Mouse (Mus musculus) cerebellum, adult 2 months (tissue): ENCODE measurements around the gene Tpgs1. TPM values are rescaled to one million over a fixed set of nuclear protein-coding genes. Genes with fewer than 3 reads are reported as not detected.

Experiments
- DNase-seq, 2 experiments: peaks; one replicate each; pipeline ENCODE4 v3.0.0; 2021
- H3K27ac ChIP-seq: fragments of 200-500 bp; 2 replicates; pipeline ENCODE4 v1.5.1; 2012; ENCODE audit warnings: low read length, control low read depth, inconsistent platforms; ENCODE audit not compliant: insufficient read depth
- H3K27me3 ChIP-seq: fragments of 200-500 bp; 2 replicates; pipeline ENCODE4 v1.6.1; 2012; ENCODE audit warnings: inconsistent platforms, mild to moderate bottlenecking, low read length, moderate library complexity; ENCODE audit not compliant: control insufficient read depth, insufficient read depth
- H3K4me1 ChIP-seq: fragments of 200-500 bp; 2 replicates; pipeline ENCODE4 v1.6.1; 2011; ENCODE audit warnings: low read length; ENCODE audit not compliant: control insufficient read depth, insufficient read depth
- H3K4me3 ChIP-seq: fragments of 200-500 bp; replicated peaks from 2 replicates; pipeline ENCODE3; 2011; ENCODE audit warnings: mild to moderate bottlenecking, low read depth, low read length, control low read depth; ENCODE audit not compliant: insufficient read depth
- CTCF ChIP-seq: fragments of 200-500 bp; IDR thresholded peaks from 2 replicates; pipeline ENCODE4 v1.5.1; 2011; ENCODE audit warnings: low read depth, mild to moderate bottlenecking, control low read depth, low read length, moderate library complexity, borderline replicate concordance; ENCODE audit not compliant: insufficient read depth
- POLR2A ChIP-seq: fragments of 200-500 bp; IDR thresholded peaks from 2 replicates; pipeline ENCODE4 v1.6.1; 2011; ENCODE audit warnings: low read length, control low read depth, borderline replicate concordance; ENCODE audit not compliant: insufficient read depth
- WGBS: fragments of 180-500 bp; shearing (Covaris S2); methylation state at CpG from one replicate; pipeline ENCODE4 v1.1.7; 2018; 5-methylcytosine and 5-hydroxymethylcytosine counted together
- polyA plus RNA-seq: library from polyadenylated mRNA; depleted of rRNA; stranded (reverse); fragments of >200 nt; gene quantifications from 2 replicates; pipeline ENCODE4 v1.2.3, GENCODE M21; 2012

Tpgs1 gene
- polyA plus RNA-seq, 1 experiment, result 95.4 TPM

- WGBS, result under 1% methylated on average over 10 of the region's 10 CpGs
- TF ChIP-seq POLR2A (no peak), CTCF (peak; percentile 34; the same call in 1 of the 2 replicates)
- peak; percentile 53 to 57 for DNase-seq
- Histone ChIP-seq H3K27ac (no peak overlapping the region), H3K27me3 (no peaks in the 10 kb centered on the region), H3K4me1 (peaks cover 23% of the 10 kb centered on the region), H3K4me3 (peak overlapping the region; percentile 98)
Observed at GRCm38 (mm10) chr10:79682916-79683582, 13.9 kb downstream of the Tpgs1 start.

DNA sequence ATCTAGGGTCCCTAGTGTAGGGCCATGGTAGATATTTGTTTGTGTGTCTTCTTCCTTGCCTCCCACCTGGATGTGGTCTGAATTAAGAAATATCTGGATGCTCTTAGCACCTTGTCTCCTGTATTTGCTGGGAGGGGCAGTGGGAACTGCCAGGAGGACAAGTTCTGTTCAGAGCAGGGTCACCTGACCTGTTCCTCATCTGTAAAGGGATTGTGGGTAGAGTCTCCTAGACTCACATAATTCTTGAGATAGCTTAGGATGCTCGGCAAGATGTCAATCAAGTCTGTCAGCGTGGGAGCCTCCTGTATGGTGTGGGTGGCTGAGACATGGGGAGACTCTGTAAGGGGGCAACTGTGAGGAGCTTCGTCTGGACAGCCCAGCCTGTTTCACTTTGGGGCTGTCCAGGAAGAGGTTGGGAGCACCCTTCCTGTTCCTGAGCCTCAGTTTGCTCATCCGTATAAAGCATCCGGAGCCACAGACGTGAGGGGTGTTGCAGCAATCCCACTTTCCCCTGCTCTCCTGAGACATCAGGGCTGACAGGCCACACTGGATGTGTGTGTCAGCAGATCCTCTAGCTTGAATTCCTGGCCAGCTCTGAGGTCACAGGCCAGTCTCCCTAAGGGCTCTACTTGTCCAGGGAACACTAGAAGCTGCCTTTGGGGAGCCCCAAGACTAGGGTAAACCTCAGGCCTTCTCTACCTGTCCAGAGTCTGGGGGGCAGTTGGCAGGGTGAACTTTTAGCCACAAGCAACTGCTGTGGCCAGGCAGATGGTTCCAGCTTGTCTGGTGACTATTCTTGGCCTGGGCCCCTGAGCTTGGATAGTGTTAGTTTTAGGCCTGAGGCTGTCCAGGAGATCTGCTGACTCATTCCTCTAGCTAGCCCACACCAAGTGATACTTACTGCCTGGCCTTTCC, 14.8 kb downstream of the Tpgs1 start:
- DNase-seq, result no peak
- WGBS, result 59% methylated on average over 6 of the region's 6 CpGs
- Histone ChIP-seq H3K27ac (no peak overlapping the region), H3K4me3 (peak overlapping the region; percentile 98), H3K27me3 (no peaks in the 10 kb centered on the region), H3K4me1 (peaks cover 23% of the 10 kb centered on the region)
- TF ChIP-seq CTCF (no peak), POLR2A (no peak)

DNA sequence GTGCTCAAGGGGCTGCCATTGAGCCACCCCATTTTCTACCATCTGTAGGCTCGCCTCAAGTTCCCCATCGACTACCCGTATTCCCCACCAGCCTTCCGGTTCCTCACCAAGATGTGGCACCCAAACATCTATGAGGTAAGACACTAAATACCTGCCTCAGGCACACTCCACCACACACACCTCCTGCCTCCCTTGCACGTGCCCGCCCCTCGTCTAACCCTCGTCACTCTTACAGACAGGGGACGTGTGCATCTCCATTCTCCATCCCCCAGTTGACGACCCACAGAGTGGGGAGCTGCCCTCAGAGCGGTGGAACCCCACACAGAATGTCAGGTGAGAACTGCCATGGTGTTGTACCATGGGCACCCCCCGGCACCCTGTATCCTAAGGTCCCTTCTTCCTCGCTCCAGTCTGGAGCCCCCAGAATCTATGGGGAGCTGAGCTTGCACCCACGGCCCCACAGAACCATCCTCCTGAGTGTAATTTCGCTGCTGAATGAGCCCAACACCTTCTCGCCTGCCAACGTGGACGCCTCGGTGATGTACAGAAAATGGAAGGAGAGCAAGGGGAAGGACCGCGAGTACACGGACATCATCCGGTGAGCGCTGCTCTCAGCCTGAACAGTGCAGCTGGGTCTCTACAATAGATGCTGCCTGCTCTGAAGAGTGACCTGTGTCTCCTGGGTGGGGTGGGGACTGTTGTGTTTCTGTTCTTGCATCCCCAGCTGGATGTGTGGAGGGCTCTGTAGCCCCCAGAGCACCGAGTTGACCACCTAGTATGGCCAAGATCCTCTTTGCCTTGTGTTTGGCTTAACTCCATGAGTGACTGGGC, 15.8 kb downstream of the Tpgs1 start:
- H3K4me3 ChIP-seq, result no peak overlapping the region
- no peak for TF ChIP-seq POLR2A
- TF ChIP-seq CTCF, result no peak
- peaks cover 23% of the 10 kb centered on the region for H3K4me1 ChIP-seq
- H3K27me3 ChIP-seq, result no peaks in the 10 kb centered on the region
- DNase-seq, result no peak
- no peak overlapping the region for H3K27ac ChIP-seq
- 91% methylated on average over 25 of the region's 25 CpGs for WGBS

DNA sequence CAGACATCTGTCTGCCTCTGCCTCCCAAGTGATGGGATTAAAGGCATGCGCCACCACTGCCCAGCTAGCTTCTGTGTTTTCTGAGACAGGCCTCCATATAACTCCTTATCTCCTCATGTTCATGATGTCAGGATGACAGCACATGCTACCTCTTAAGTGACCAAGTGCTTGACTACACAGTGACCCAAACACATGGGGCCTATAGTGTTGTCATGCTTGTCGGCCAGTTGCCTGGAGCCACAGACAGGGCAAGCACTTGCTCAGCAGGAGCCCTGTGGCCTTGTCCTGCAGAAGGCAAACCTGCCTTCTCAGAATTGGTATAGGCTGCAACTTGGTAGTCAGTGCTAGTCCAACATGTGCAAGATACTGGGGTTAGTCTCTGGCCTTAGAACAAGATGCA, 17.1 kb downstream of the Tpgs1 start:
- Histone ChIP-seq H3K27me3 (no peaks in the 10 kb centered on the region), H3K4me3 (no peak overlapping the region), H3K4me1 (peaks cover 20% of the 10 kb centered on the region), H3K27ac (no peak overlapping the region)
- DNase-seq, result no peak
- WGBS, result 70% methylated on average over 2 of the region's 2 CpGs
- no peak for TF ChIP-seq CTCF

DNA sequence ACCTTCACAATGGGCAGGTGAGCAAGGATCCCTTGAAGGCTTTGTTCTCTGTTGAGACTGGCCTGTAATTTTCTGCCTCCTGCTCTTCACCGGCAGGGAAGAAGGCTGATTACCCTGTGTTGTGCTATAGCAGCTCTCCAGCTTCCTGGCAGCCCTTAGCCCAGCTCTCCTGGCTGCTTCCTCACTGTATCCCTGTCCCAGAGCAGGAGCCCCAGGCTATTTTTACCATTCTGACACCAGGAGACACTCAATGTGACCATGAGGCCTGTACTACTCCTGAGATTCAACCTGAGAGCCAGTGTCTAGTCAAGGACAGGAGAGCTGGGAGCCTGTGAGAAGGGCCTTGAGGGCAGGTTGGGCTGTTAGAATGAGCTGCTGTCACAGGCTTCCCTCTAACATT, 17.5 kb downstream of the Tpgs1 start:
- TF ChIP-seq CTCF, result no peak
- no peak for TF ChIP-seq POLR2A

GRCm38 (mm10) chr10:79687513-79687912, 18.3 kb downstream of the Tpgs1 start:
- H3K4me3 ChIP-seq, result no peak overlapping the region
- H3K4me1 ChIP-seq, result peaks cover 20% of the 10 kb centered on the region
- no peaks in the 10 kb centered on the region for H3K27me3 ChIP-seq
- 94% methylated on average over 6 of the region's 6 CpGs for WGBS
- TF ChIP-seq POLR2A (no peak), CTCF (no peak)
- H3K27ac ChIP-seq, result no peak overlapping the region
- no peak for DNase-seq

More for the DNA sequence above, 17.5 kb downstream of the Tpgs1 start:
- 60% methylated on average over 1 of the region's 1 CpGs for WGBS
- DNase-seq, result no peak
- Histone ChIP-seq H3K27ac (no peak overlapping the region), H3K27me3 (no peaks in the 10 kb centered on the region), H3K4me3 (no peak overlapping the region), H3K4me1 (peaks cover 20% of the 10 kb centered on the region)

DNA sequence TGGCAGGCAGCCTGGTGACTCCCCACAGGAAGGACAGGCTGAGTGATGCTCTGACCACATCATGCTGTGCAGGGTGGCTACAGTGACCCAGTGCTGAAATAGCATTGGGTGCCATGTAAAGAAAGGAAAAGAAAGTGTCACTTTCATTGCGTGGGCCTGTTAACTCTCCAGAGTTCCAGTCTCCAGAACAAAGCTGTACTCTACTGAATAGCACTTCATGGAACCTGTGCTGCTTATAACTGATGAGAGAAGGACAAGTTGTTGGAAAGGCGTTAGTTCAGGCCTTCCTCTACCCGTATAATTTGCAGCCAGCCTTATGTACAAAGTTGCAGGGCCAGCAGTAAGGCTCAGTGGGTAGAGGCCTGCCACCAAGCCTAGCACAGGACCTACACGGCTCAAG, 19.6 kb downstream of the Tpgs1 start, which contains the start of gene Gzmm:
Gene Gzmm, plus strand, starts transcription at position 301 of the 400 bp plus-strand sequence.
- Histone ChIP-seq H3K27ac (no peak within 1 kb of the TSS), H3K4me3 (no peak within 1 kb of the TSS), H3K27me3 (no peaks in the 10 kb centered on the region), H3K4me1 (peaks cover 12% of the 10 kb centered on the region)
- 74% methylated on average over 4 of the region's 4 CpGs for WGBS
- no peak for TF ChIP-seq POLR2A
- no peak for TF ChIP-seq CTCF
- no peak for DNase-seq
